Mouse (Mus musculus): ENCODE data around the gene Gxylt2. TPM values are rescaled to one million over a fixed set of nuclear protein-coding genes. Genes with fewer than 3 reads are reported as not detected.
A peak's percentile ranks its signal among the peaks of the same experiment; 100 is the strongest.

Gxylt2 gene
- polyA plus RNA-seq, 1 experiment from 2014 or later, result 24.1 TPM

GRCm38 (mm10) chr6:100715296-100715828, 10.8 kb downstream of the Gxylt2 start:
- Histone ChIP-seq H3K9ac (no peak overlapping the region), H3K36me3 (no peaks in the 10 kb centered on the region), H3K4me1 (peaks cover 16% of the 10 kb centered on the region), H3K27me3 (no peaks in the 10 kb centered on the region), H3K27ac (no peak overlapping the region), H3K4me3 (no peak overlapping the region), H3K4me2 (replicated peaks) (no peak overlapping the region), H3K9me3 (no peaks in the 10 kb centered on the region)
- 0 out of 2 replicates have a peak, but pooled peaks have one; percentile 62 for ATAC-seq (ENCODE audit: insufficient number of reproducible peaks, insufficient read depth, low FRiP score, low TSS enrichment)
- WGBS, result 49% methylated on average over 8 of the region's 8 CpGs

GRCm38 (mm10) chr6:100716152-100716551, 11.6 kb downstream of the Gxylt2 start:
- no peak overlapping the region for H3K4me2 ChIP-seq (replicated peaks)
- 61% methylated on average over 7 of the region's 7 CpGs for WGBS
- no peak for ATAC-seq (ENCODE audit: insufficient number of reproducible peaks, insufficient read depth, low FRiP score, low TSS enrichment)
- H3K9me3 ChIP-seq, result no peaks in the 10 kb centered on the region
- no peak overlapping the region for H3K9ac ChIP-seq
- no peaks in the 10 kb centered on the region for H3K36me3 ChIP-seq
- H3K27ac ChIP-seq, result no peak overlapping the region
- H3K4me3 ChIP-seq, result no peak overlapping the region
- H3K4me1 ChIP-seq, result peaks cover 20% of the 10 kb centered on the region
- H3K27me3 ChIP-seq, result no peaks in the 10 kb centered on the region

GRCm38 (mm10) chr6:100716817-100717216, 12.3 kb downstream of the Gxylt2 start:
- no peak overlapping the region for H3K4me2 ChIP-seq (replicated peaks)
- H3K9me3 ChIP-seq, result no peaks in the 10 kb centered on the region
- no peak overlapping the region for H3K27ac ChIP-seq
- H3K4me3 ChIP-seq, result no peak overlapping the region
- H3K27me3 ChIP-seq, result no peaks in the 10 kb centered on the region
- 77% methylated on average over 8 of the region's 8 CpGs for WGBS
- peaks cover 24% of the 10 kb centered on the region for H3K4me1 ChIP-seq
- H3K9ac ChIP-seq, result no peak overlapping the region
- H3K36me3 ChIP-seq, result no peaks in the 10 kb centered on the region
- no peak for ATAC-seq (ENCODE audit: insufficient number of reproducible peaks, insufficient read depth, low FRiP score, low TSS enrichment)

GRCm38 (mm10) chr6:100720098-100720501, 15.6 kb downstream of the Gxylt2 start:
- H3K4me3 ChIP-seq, result no peak overlapping the region
- H3K36me3 ChIP-seq, result no peaks in the 10 kb centered on the region
- 68% methylated on average over 6 of the region's 6 CpGs for WGBS
- H3K9ac ChIP-seq, result no peak overlapping the region
- no peak overlapping the region for H3K4me2 ChIP-seq (replicated peaks)
- no peak for ATAC-seq (ENCODE audit: insufficient number of reproducible peaks, insufficient read depth, low FRiP score, low TSS enrichment)
- no peaks in the 10 kb centered on the region for H3K9me3 ChIP-seq
- H3K27ac ChIP-seq, result no peak overlapping the region
- H3K27me3 ChIP-seq, result no peaks in the 10 kb centered on the region
- H3K4me1 ChIP-seq, result peaks cover 35% of the 10 kb centered on the region

- no peak overlapping the region for H3K4me3 ChIP-seq
- H3K9ac ChIP-seq, result no peak overlapping the region
- H3K9me3 ChIP-seq, result no peaks in the 10 kb centered on the region
- no peaks in the 10 kb centered on the region for H3K36me3 ChIP-seq
- WGBS, result 44% methylated on average over 17 of the region's 17 CpGs
- no peak overlapping the region for H3K27ac ChIP-seq
- no peak overlapping the region for H3K4me2 ChIP-seq (replicated peaks)
- peak; percentile 48; the same call in 1 of the 2 replicates for ATAC-seq (ENCODE audit: insufficient number of reproducible peaks, insufficient read depth, low FRiP score, low TSS enrichment)
- H3K4me1 ChIP-seq, result peaks cover 39% of the 10 kb centered on the region
- no peaks in the 10 kb centered on the region for H3K27me3 ChIP-seq
Observed at GRCm38 (mm10) chr6:100720882-100721721, 16.6 kb downstream of the Gxylt2 start.

- ATAC-seq (ENCODE audit: insufficient number of reproducible peaks, insufficient read depth, low FRiP score, low TSS enrichment), result no peak
- H3K9ac ChIP-seq, result 0 out of 2 replicates have a peak overlapping the region, but pooled peaks have one; percentile 1
- WGBS, result 39% methylated on average over 9 of the region's 9 CpGs
- H3K27me3 ChIP-seq, result no peaks in the 10 kb centered on the region
- H3K4me3 ChIP-seq, result no peak overlapping the region
- H3K36me3 ChIP-seq, result peaks cover 7% of the 10 kb centered on the region
- peaks cover 34% of the 10 kb centered on the region for H3K4me1 ChIP-seq
- H3K9me3 ChIP-seq, result no peaks in the 10 kb centered on the region
- H3K27ac ChIP-seq, result peak overlapping the region; percentile 83
- H3K4me2 ChIP-seq (replicated peaks), result peak overlapping the region; percentile 34
Observed at GRCm38 (mm10) chr6:100731996-100732375, 27.5 kb downstream of the Gxylt2 start.

GRCm38 (mm10) chr6:100732376-100733021, 28.0 kb downstream of the Gxylt2 start:
- ATAC-seq (ENCODE audit: insufficient number of reproducible peaks, insufficient read depth, low FRiP score, low TSS enrichment), result peak; percentile 84
- 20% methylated on average over 12 of the region's 12 CpGs for WGBS
- H3K27ac ChIP-seq, result peak overlapping the region; percentile 83

GRCm38 (mm10) chr6:100733218-100733617, 28.7 kb downstream of the Gxylt2 start:
- peaks cover 7% of the 10 kb centered on the region for H3K36me3 ChIP-seq
- peaks cover 34% of the 10 kb centered on the region for H3K4me1 ChIP-seq
- H3K4me3 ChIP-seq, result no peak overlapping the region
- H3K27ac ChIP-seq, result peak overlapping the region; percentile 75
- no peaks in the 10 kb centered on the region for H3K27me3 ChIP-seq
- H3K4me2 ChIP-seq (replicated peaks), result no peak overlapping the region
- 78% methylated on average over 10 of the region's 10 CpGs for WGBS
- H3K9me3 ChIP-seq, result no peaks in the 10 kb centered on the region
- H3K9ac ChIP-seq, result no peak overlapping the region
- ATAC-seq (ENCODE audit: insufficient number of reproducible peaks, insufficient read depth, low FRiP score, low TSS enrichment), result no peak

More at GRCm38 (mm10) chr6:100732376-100733021, 28.0 kb downstream of the Gxylt2 start:
- peaks cover 7% of the 10 kb centered on the region for H3K36me3 ChIP-seq
- no peaks in the 10 kb centered on the region for H3K9me3 ChIP-seq
- no peak overlapping the region for H3K9ac ChIP-seq
- no peaks in the 10 kb centered on the region for H3K27me3 ChIP-seq
- H3K4me1 ChIP-seq, result peaks cover 34% of the 10 kb centered on the region
- H3K4me3 ChIP-seq, result no peak overlapping the region
- peak overlapping the region; percentile 34 for H3K4me2 ChIP-seq (replicated peaks)

- WGBS, result 63% methylated on average over 6 of the region's 6 CpGs
- Histone ChIP-seq H3K4me1 (peaks cover 34% of the 10 kb centered on the region), H3K4me2 (replicated peaks) (no peak overlapping the region), H3K4me3 (no peak overlapping the region), H3K27ac (no peak overlapping the region), H3K9ac (no peak overlapping the region), H3K27me3 (no peaks in the 10 kb centered on the region), H3K9me3 (no peaks in the 10 kb centered on the region), H3K36me3 (peaks cover 7% of the 10 kb centered on the region)
- ATAC-seq (ENCODE audit: insufficient number of reproducible peaks, insufficient read depth, low FRiP score, low TSS enrichment), result no peak
Observed at GRCm38 (mm10) chr6:100734321-100734720, 29.8 kb downstream of the Gxylt2 start.

GRCm38 (mm10) chr6:100758431-100759208, 54.1 kb downstream of the Gxylt2 start:
- no peaks in the 10 kb centered on the region for H3K36me3 ChIP-seq
- no peak overlapping the region for H3K9ac ChIP-seq
- ATAC-seq (ENCODE audit: insufficient number of reproducible peaks, insufficient read depth, low FRiP score, low TSS enrichment), result no peak
- 84% methylated on average over 4 of the region's 4 CpGs for WGBS
- H3K4me3 ChIP-seq, result no peak overlapping the region
- H3K27ac ChIP-seq, result no peak overlapping the region
- no peaks in the 10 kb centered on the region for H3K4me1 ChIP-seq
- no peaks in the 10 kb centered on the region for H3K27me3 ChIP-seq
- no peak overlapping the region for H3K4me2 ChIP-seq (replicated peaks)
- no peaks in the 10 kb centered on the region for H3K9me3 ChIP-seq

GRCm38 (mm10) chr6:100767756-100768155, 63.2 kb downstream of the Gxylt2 start:
- H3K9me3 ChIP-seq, result no peaks in the 10 kb centered on the region
- H3K36me3 ChIP-seq, result no peaks in the 10 kb centered on the region; the same call in 1 of the 2 replicates
- no peaks in the 10 kb centered on the region for H3K27me3 ChIP-seq
- H3K4me2 ChIP-seq (replicated peaks), result no peak overlapping the region
- H3K4me3 ChIP-seq, result no peak overlapping the region
- no peak overlapping the region for H3K27ac ChIP-seq
- no peaks in the 10 kb centered on the region for H3K4me1 ChIP-seq
- H3K9ac ChIP-seq, result no peak overlapping the region
- WGBS, result 81% methylated on average over 4 of the region's 4 CpGs
- no peak for ATAC-seq (ENCODE audit: insufficient number of reproducible peaks, insufficient read depth, low FRiP score, low TSS enrichment)
